Mouse (Mus musculus): Measurements from ENCODE around the gene Nt5m. TPM values are rescaled to one million over a fixed set of nuclear protein-coding genes. Genes with fewer than 3 reads are reported as not detected.

The Nt5m gene
- polyA plus RNA-seq, 1 experiment from 2014 or later = 25.7 TPM

DNA sequence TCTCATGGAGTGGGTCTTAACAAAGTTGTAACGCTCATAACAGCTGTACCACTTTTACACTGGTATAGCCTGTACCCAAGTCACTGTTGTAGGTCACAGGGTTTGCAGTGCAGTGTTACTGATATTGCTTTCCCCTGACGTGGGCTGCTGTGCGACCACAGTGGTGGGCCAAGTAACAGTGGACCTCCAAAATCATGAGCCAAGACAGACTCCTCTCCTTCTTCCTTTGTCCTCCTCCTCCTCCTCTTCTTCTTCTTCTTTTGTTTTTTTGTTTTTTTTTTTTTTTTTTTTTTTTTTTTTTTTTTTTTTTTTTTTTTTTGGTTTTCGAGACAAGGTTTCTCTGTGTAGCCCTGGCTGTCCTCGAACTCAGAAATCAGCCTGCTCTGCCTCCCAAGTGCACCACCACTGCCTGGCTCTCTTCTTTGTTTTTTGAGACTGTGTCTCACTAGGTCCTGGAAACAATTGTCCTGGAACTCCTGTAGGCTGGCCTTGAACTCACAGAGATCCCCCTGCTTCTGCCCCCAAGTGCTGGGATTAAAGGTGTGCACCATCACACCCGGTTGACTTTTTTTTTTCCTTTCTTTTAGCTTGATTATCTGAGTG lies 67.4 kb downstream of the Nt5m start:
- Histone ChIP-seq H3K4me3 (ENCODE audit: low read depth, low read length) (no peak overlapping the region), H3K9ac (replicated peaks; ENCODE audit: low read depth) (no peak overlapping the region), H3K27ac (ENCODE audit: low read length) (no peak overlapping the region), H3K36me3 (ENCODE audit: insufficient read depth, low read length) (no peaks in the 10 kb centered on the region), H3K27me3 (replicated peaks; ENCODE audit: insufficient read depth, low read length) (no peaks in the 10 kb centered on the region), H3K9me3 (ENCODE audit: low read length) (no peaks in the 10 kb centered on the region), H3K4me1 (ENCODE audit: insufficient read depth, low read depth, low read length) (peaks cover 8% of the 10 kb centered on the region), H3K4me2 (replicated peaks; ENCODE audit: low read depth, low read length) (no peak overlapping the region)
- 91% methylated on average over 6 of the region's 6 CpGs for WGBS
- DNase-seq (ENCODE audit: low spot score) = no peak
- TF ChIP-seq EP300 (IDR thresholded peaks at IDR 0.05) = no peak
- no peak for TF ChIP-seq CTCF (IDR thresholded peaks at IDR 0.05)
- ATAC-seq = no peak

DNA sequence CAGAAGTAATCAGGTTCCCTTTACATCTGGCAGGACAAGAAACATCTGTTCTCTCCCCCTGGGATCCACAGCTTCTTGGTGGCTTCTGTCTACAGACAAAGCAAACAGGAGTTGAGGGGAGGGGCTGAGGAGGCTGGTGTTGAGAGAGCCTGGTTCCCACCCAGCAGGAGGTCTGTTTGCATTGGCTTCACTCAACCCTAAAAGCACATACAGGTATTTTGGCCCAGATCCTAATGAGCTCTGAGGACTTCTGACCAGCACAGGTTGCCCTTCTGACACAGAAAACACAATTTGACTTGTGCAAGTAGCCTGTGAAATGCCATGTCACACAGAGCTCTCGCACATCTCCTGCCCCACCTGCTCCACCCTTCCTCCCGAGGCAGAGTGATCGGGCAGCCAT lies 69.2 kb downstream of the Nt5m start:
- H3K36me3 ChIP-seq (ENCODE audit: insufficient read depth, low read length) = no peaks in the 10 kb centered on the region
- H3K4me1 ChIP-seq (ENCODE audit: insufficient read depth, low read depth, low read length) = peaks cover 8% of the 10 kb centered on the region
- peak; percentile 80 for DNase-seq (ENCODE audit: low spot score)
- no peaks in the 10 kb centered on the region for H3K9me3 ChIP-seq (ENCODE audit: low read length)
- peak overlapping the region; percentile 47; the same call in 1 of the 2 replicates for H3K27ac ChIP-seq (ENCODE audit: low read length)
- H3K4me3 ChIP-seq (ENCODE audit: low read depth, low read length) = no peak overlapping the region
- 22% methylated on average over 3 of the region's 3 CpGs for WGBS
- H3K4me2 ChIP-seq (replicated peaks; ENCODE audit: low read depth, low read length) = no peak overlapping the region
- peak; percentile 87 for ATAC-seq
- no peaks in the 10 kb centered on the region for H3K27me3 ChIP-seq (replicated peaks; ENCODE audit: insufficient read depth, low read length)
- TF ChIP-seq EP300 (IDR thresholded peaks at IDR 0.05) = no peak
- H3K9ac ChIP-seq (replicated peaks; ENCODE audit: low read depth) = no peak overlapping the region

DNA sequence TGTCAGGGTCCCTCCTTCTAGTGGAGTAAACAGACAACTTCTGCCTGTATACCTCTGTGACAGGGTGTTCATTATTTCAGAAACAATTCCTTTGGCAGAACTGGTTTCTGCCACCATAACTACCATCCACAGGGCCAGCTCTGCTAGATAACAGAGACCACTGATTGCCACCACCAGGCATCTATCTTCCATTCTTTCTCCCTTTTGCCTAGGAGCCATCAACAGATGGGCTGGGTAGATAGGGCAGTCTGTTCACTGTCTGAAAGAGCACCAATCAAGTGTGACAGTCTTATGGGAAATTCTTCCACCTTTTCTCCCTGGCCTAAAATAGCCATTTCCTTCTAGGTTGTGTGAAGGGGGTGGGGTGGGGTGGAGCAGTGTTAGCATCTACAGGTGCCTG lies 71.3 kb downstream of the Nt5m start:
- no peaks in the 10 kb centered on the region for H3K27me3 ChIP-seq (replicated peaks; ENCODE audit: insufficient read depth, low read length)
- TF ChIP-seq EP300 (IDR thresholded peaks at IDR 0.05) (no peak), CTCF (IDR thresholded peaks at IDR 0.05) (no peak)
- no peak for DNase-seq (ENCODE audit: low spot score)
- H3K27ac ChIP-seq (ENCODE audit: low read length) = no peak overlapping the region
- no peak overlapping the region for H3K9ac ChIP-seq (replicated peaks; ENCODE audit: low read depth)
- H3K4me2 ChIP-seq (replicated peaks; ENCODE audit: low read depth, low read length) = no peak overlapping the region
- H3K9me3 ChIP-seq (ENCODE audit: low read length) = no peaks in the 10 kb centered on the region
- no peak for ATAC-seq
- peaks cover 8% of the 10 kb centered on the region for H3K4me1 ChIP-seq (ENCODE audit: insufficient read depth, low read depth, low read length)
- H3K36me3 ChIP-seq (ENCODE audit: insufficient read depth, low read length) = no peaks in the 10 kb centered on the region
- H3K4me3 ChIP-seq (ENCODE audit: low read depth, low read length) = no peak overlapping the region

DNA sequence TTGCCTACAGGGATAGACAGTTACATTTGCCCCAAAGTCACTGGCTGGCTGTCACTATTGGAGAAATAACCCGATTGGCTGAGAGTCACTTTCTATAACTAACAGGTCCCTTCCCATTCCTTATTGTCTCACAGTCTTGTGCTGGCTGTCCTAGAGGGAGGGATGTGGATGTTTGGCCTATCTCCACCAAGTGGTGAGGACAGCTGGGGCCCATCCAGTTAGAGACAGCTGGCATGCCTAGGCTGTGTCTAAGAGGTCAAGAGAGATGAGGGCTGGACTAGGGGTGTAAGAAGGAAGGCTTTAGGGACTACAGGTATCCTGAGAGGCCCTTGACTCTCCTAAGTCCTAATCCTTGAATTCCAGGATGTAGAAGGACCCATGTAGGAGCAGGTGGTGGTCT lies 72.3 kb downstream of the Nt5m start:
- no peaks in the 10 kb centered on the region for H3K27me3 ChIP-seq (replicated peaks; ENCODE audit: insufficient read depth, low read length)
- peaks cover 8% of the 10 kb centered on the region for H3K4me1 ChIP-seq (ENCODE audit: insufficient read depth, low read depth, low read length)
- no peak for TF ChIP-seq EP300 (IDR thresholded peaks at IDR 0.05)
- TF ChIP-seq CTCF (IDR thresholded peaks at IDR 0.05) = no peak
- H3K9me3 ChIP-seq (ENCODE audit: low read length) = no peaks in the 10 kb centered on the region
- 82% methylated on average over 1 of the region's 1 CpGs for WGBS
- no peak overlapping the region for H3K4me2 ChIP-seq (replicated peaks; ENCODE audit: low read depth, low read length)
- no peak overlapping the region for H3K4me3 ChIP-seq (ENCODE audit: low read depth, low read length)
- H3K36me3 ChIP-seq (ENCODE audit: insufficient read depth, low read length) = no peaks in the 10 kb centered on the region
- H3K27ac ChIP-seq (ENCODE audit: low read length) = no peak overlapping the region
- H3K9ac ChIP-seq (replicated peaks; ENCODE audit: low read depth) = no peak overlapping the region
- no peak for ATAC-seq
- no peak for DNase-seq (ENCODE audit: low spot score)

DNA sequence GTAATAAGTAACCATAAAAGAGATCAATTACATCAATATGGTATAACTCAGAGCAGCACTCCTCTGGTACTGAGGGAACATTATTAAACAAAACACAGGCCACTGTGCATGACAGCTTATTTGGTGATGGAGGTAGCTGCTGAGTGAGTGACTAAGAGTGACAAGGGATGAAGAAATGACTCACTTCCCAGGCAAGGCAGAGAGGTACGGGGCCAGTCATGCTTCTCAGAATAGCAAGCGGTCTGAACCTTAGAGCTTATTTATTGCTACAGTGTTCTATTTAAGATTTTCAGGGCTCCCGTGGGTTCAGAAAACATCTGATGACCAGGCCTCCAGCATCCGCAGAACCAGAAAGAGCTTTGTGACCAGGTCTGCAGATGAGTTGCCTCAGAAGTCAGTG lies 74.5 kb downstream of the Nt5m start:
- TF ChIP-seq CTCF (IDR thresholded peaks at IDR 0.05) = no peak
- TF ChIP-seq EP300 (IDR thresholded peaks at IDR 0.05) = no peak
- no peak overlapping the region for H3K27ac ChIP-seq (ENCODE audit: low read length)
- 78% methylated on average over 4 of the region's 4 CpGs for WGBS

DNA sequence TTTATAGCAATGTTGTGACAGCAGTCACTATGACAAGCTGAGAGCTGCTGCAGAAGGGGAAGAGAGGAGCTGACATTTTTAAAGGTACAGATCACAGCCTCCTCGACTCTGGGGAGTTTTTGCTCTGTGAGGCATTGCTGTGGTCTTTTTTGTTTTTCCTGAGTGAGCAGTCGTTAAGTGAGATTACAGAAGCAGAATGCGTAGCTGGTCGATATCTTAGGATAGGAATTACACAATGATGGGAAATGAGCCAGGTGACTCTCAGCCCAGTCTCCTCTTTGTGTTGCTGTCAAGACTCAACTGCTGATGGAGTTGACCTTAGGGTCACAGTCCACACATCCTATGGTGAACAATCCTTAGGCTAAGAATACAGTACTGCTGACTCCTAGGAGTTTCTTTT lies 78.8 kb downstream of the Nt5m start:
- Histone ChIP-seq H3K36me3 (ENCODE audit: insufficient read depth, low read length) (no peaks in the 10 kb centered on the region), H3K27ac (ENCODE audit: low read length) (no peak overlapping the region), H3K27me3 (replicated peaks; ENCODE audit: insufficient read depth, low read length) (no peaks in the 10 kb centered on the region), H3K4me1 (ENCODE audit: insufficient read depth, low read depth, low read length) (peaks cover 3% of the 10 kb centered on the region; the same call in 1 of the 2 replicates), H3K4me3 (ENCODE audit: low read depth, low read length) (no peak overlapping the region), H3K4me2 (replicated peaks; ENCODE audit: low read depth, low read length) (no peak overlapping the region), H3K9ac (replicated peaks; ENCODE audit: low read depth) (no peak overlapping the region), H3K9me3 (ENCODE audit: low read length) (no peaks in the 10 kb centered on the region)
- ATAC-seq (peak; percentile 57), DNase-seq (ENCODE audit: low spot score) (peak; percentile 65)
- TF ChIP-seq EP300 (IDR thresholded peaks at IDR 0.05) (no peak), CTCF (IDR thresholded peaks at IDR 0.05) (no peak)
- 16% methylated on average over 4 of the region's 4 CpGs for WGBS

More for the DNA sequence above, 74.5 kb downstream of the Nt5m start:
- Histone ChIP-seq H3K4me3 (ENCODE audit: low read depth, low read length) (no peak overlapping the region), H3K9ac (replicated peaks; ENCODE audit: low read depth) (no peak overlapping the region), H3K27me3 (replicated peaks; ENCODE audit: insufficient read depth, low read length) (no peaks in the 10 kb centered on the region), H3K4me1 (ENCODE audit: insufficient read depth, low read depth, low read length) (peaks cover 4% of the 10 kb centered on the region; the same call in 1 of the 2 replicates), H3K4me2 (replicated peaks; ENCODE audit: low read depth, low read length) (no peak overlapping the region), H3K36me3 (ENCODE audit: insufficient read depth, low read length) (no peaks in the 10 kb centered on the region), H3K9me3 (ENCODE audit: low read length) (no peaks in the 10 kb centered on the region)
- ATAC-seq = no peak
- DNase-seq (ENCODE audit: low spot score) = no peak

DNA sequence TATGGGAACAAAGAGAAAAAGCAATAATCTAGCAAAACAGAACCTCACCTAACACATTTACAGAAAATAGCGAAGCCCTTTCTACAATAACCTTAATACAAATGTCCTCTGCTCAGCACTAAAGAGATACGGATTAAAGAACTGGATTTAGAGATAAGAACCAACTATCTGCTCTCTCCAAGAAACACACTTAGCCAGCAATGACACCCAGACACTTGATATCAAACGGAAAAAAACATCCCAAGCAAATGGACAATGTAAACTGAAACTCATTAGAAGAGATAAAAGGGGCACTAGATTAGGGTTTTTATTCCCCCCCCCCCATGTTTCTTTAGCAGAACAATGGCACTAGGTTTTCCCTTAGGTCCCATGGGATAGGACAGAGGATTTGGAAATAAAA lies 80.2 kb downstream of the Nt5m start:
- 56% methylated on average over 3 of the region's 3 CpGs for WGBS
- H3K4me1 ChIP-seq (ENCODE audit: insufficient read depth, low read depth, low read length) = peaks cover 3% of the 10 kb centered on the region; the same call in 1 of the 2 replicates
- TF ChIP-seq CTCF (IDR thresholded peaks at IDR 0.05) = no peak
- no peak for TF ChIP-seq EP300 (IDR thresholded peaks at IDR 0.05)
- no peaks in the 10 kb centered on the region for H3K36me3 ChIP-seq (ENCODE audit: insufficient read depth, low read length)
- ATAC-seq (no peak), DNase-seq (ENCODE audit: low spot score) (no peak)
- H3K4me3 ChIP-seq (ENCODE audit: low read depth, low read length) = no peak overlapping the region
- no peaks in the 10 kb centered on the region for H3K27me3 ChIP-seq (replicated peaks; ENCODE audit: insufficient read depth, low read length)
- H3K9ac ChIP-seq (replicated peaks; ENCODE audit: low read depth) = no peak overlapping the region
- no peak overlapping the region for H3K4me2 ChIP-seq (replicated peaks; ENCODE audit: low read depth, low read length)
- no peak overlapping the region for H3K27ac ChIP-seq (ENCODE audit: low read length)
- no peaks in the 10 kb centered on the region for H3K9me3 ChIP-seq (ENCODE audit: low read length)

Measured in lung, postnatal 0 days (tissue).